Mouse (Mus musculus): Measurements from ENCODE around the gene Rassf1.

Gene Rassf1

GRCm38 (mm10) chr9:107551117-107551889, at the start of gene Rassf1:
TSS of gene Rassf1 (plus strand) at chr9:107551555.
- DNase-seq (ENCODE audit: low read depth) = peak; percentile 88

- no peak for DNase-seq (ENCODE audit: low read depth)
These were observed 49.1 kb upstream of the Rassf1 start for GRCm38 (mm10) chr9:107502131-107502846.

- DNase-seq (ENCODE audit: low read depth) = no peak
These were observed 46.5 kb upstream of the Rassf1 start for GRCm38 (mm10) chr9:107504662-107505537.

GRCm38 (mm10) chr9:107508266-107508665, 43.1 kb upstream of the Rassf1 start:
- DNase-seq (ENCODE audit: low read depth) = no peak

- no peak for DNase-seq (ENCODE audit: low read depth)
These were observed 40.8 kb upstream of the Rassf1 start for GRCm38 (mm10) chr9:107510384-107511100.

- no peak for DNase-seq (ENCODE audit: low read depth)
These were observed 39.9 kb upstream of the Rassf1 start for GRCm38 (mm10) chr9:107511436-107511835.

- no peak for DNase-seq (ENCODE audit: low read depth)
These were observed 39.0 kb upstream of the Rassf1 start for GRCm38 (mm10) chr9:107512326-107512725.

GRCm38 (mm10) chr9:107514303-107514955, 36.9 kb upstream of the Rassf1 start:
- peak; percentile 85 for DNase-seq (ENCODE audit: low read depth)

GRCm38 (mm10) chr9:107520331-107520730, 31.0 kb upstream of the Rassf1 start:
- no peak for DNase-seq (ENCODE audit: low read depth)

GRCm38 (mm10) chr9:107521190-107521589, 30.2 kb upstream of the Rassf1 start:
- peak; percentile 49 for DNase-seq (ENCODE audit: low read depth)

- DNase-seq (ENCODE audit: low read depth) = peak; percentile 57
These were observed 29.5 kb upstream of the Rassf1 start for GRCm38 (mm10) chr9:107521711-107522399.

GRCm38 (mm10) chr9:107522400-107522711, 29.0 kb upstream of the Rassf1 start:
- no peak for DNase-seq (ENCODE audit: low read depth)

GRCm38 (mm10) chr9:107526198-107527026, 24.9 kb upstream of the Rassf1 start:
- DNase-seq (ENCODE audit: low read depth) = peak; percentile 81

GRCm38 (mm10) chr9:107533791-107534407, 17.5 kb upstream of the Rassf1 start, which contains the start of gene Tmem115:
TSS of gene Tmem115 (plus strand) at chr9:107533945.
- DNase-seq (ENCODE audit: low read depth) = peak; percentile 93

- DNase-seq (ENCODE audit: low read depth) = peak; percentile 43
These were observed 16.8 kb upstream of the Rassf1 start for GRCm38 (mm10) chr9:107534408-107535202.

- no peak for DNase-seq (ENCODE audit: low read depth)
These were observed 13.1 kb upstream of the Rassf1 start for GRCm38 (mm10) chr9:107538231-107538630.

GRCm38 (mm10) chr9:107538711-107539110, 12.6 kb upstream of the Rassf1 start:
- no peak for DNase-seq (ENCODE audit: low read depth)

- DNase-seq (ENCODE audit: low read depth) = no peak
These were observed 11.4 kb upstream of the Rassf1 start for GRCm38 (mm10) chr9:107539940-107540339.

Data from naive thymus-derived CD4-positive, alpha-beta T cell, adult 2 months (primary cell).